Mouse (Mus musculus): ENCODE data around the gene Synrg.

DNA sequence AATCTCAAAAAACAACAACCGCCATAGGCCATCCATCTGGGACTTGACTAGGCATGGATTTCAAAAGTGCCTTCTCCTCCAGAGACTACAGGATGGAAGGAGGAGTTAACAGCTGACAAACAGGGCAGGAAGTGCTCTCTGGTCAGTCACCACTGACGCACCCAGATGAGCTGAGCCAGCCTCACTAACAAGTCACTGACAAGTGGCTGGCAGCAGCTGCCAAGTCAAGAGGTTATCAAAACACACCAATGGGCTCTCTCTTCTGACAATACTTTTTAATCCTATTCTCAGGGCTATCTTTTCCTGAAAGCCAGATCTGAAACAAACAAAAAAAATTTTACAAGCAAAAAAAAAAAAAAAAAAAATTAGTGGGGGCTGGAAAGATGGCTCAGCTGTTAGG is 98.6 kb downstream of the Synrg start:
- TF ChIP-seq CTCF (IDR thresholded peaks at IDR 0.05; ENCODE audit: low read depth): no peak
- no peak for TF ChIP-seq EP300 (IDR thresholded peaks at IDR 0.05; ENCODE audit: low read depth)

Data from liver, embryonic 14.5 days (tissue).